Mouse (Mus musculus): Measurements from ENCODE around the gene Eif2s1. TPM values are rescaled to one million over a fixed set of nuclear protein-coding genes. Genes with fewer than 3 reads are reported as not detected.

The Eif2s1 gene
- polyA plus RNA-seq, 1 experiment: 63.0 TPM

DNA sequence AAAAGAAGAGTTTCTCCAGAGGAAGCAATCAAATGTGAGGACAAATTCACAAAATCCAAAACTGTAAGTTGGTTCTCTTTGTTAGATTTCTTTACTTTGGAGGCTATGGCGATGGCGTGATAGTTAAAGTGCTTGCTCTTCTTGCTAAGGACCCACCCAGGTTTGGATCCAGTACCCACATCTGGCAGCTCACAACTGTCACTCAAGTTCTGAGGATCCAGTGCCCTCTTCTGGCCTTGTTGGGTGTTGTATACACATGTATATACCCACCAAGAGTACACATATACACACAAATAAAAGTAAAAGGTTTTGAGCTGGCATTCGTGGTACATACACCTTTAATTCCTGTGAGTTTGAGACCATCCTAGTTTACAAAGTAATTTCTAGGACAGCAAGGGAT, 13.0 kb downstream of the Eif2s1 start:
- peaks cover 55% of the 10 kb centered on the region for H3K79me3 ChIP-seq (ENCODE audit: low read depth)
- H3K79me2 ChIP-seq (ENCODE audit: control insufficient read depth, insufficient read depth): peaks cover 68% of the 10 kb centered on the region
- no peak overlapping the region for H3ac ChIP-seq (ENCODE audit: control insufficient read depth, insufficient read length, low read depth)
- H3K36me3 ChIP-seq (ENCODE audit: control insufficient read depth, insufficient read depth): peaks cover 94% of the 10 kb centered on the region
- H3K4me3 ChIP-seq (ENCODE audit: insufficient read depth, poor library complexity, severe bottlenecking): no peak overlapping the region
- TF ChIP-seq MYOD1 (IDR thresholded peaks at IDR 0.05; ENCODE audit: control insufficient read depth, insufficient read length, low read depth): no peak
- no peak for TF ChIP-seq USF1 (IDR thresholded peaks at IDR 0.05; ENCODE audit: low read depth)
- no peak for TF ChIP-seq MYOG (IDR thresholded peaks at IDR 0.05; ENCODE audit: control insufficient read depth, extremely low read depth, insufficient read length)
- no peak for TF ChIP-seq CTCF (IDR thresholded peaks at IDR 0.05; ENCODE audit: control insufficient read depth, insufficient read depth, insufficient read length)
- TF ChIP-seq FOSL1 (IDR thresholded peaks at IDR 0.05; ENCODE audit: insufficient read depth, low read length, poor library complexity, severe bottlenecking): no peak
- no peak for TF ChIP-seq CEBPB (IDR thresholded peaks at IDR 0.05; ENCODE audit: low read depth)
- TF ChIP-seq MAX (IDR thresholded peaks at IDR 0.05): no peak
- no peaks in the 10 kb centered on the region for H3K27me3 ChIP-seq (ENCODE audit: control insufficient read depth, insufficient read depth, insufficient read length)

DNA sequence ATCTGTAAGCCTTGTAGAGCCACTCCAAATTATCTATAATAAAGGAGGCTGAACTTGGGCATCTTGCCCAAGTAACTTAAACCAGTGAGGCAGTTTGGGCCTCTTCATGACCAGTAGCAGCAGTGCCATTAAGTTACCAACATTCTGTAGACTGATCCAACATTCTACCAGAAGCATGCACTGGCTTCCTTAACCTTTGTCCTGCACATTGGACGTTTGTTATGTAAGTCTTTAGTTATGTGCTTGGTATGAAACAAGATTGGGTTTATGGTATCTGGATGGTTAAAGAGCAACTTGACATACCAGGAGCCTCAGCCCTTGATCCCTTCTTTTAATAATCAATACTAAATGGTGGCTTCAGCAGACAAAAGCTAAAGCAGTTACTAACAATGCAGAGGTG, 28.4 kb downstream of the Eif2s1 start:
- no peak overlapping the region for H3ac ChIP-seq (ENCODE audit: control insufficient read depth, insufficient read length, low read depth)

DNA sequence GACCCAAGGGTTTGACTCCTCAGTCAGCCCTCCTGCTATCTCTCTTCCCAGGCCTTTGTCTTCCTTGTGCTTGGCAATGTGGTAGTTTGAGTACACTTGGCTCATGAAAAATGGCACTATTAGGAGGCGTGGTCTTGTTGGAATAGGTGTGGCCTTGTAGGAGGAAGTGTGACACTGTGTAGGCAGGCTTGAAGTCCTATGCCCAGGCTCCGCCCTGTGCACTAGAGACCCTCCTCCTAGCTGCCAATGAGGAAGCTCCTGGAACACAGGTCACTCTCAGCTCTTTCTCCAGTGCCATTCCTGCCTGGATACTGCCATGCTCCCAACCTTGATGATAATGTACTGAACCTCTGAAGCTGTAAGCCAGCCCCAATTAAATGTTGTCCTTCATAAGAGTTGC, 29.5 kb downstream of the Eif2s1 start:
- Histone ChIP-seq H3K27me3 (ENCODE audit: control insufficient read depth, insufficient read depth, insufficient read length) (no peaks in the 10 kb centered on the region), H3ac (ENCODE audit: control insufficient read depth, insufficient read length, low read depth) (no peak overlapping the region), H3K4me3 (ENCODE audit: insufficient read depth, poor library complexity, severe bottlenecking) (no peak overlapping the region), H3K79me2 (ENCODE audit: control insufficient read depth, insufficient read depth) (no peaks in the 10 kb centered on the region), H3K36me3 (ENCODE audit: control insufficient read depth, insufficient read depth) (peaks cover 26% of the 10 kb centered on the region), H3K79me3 (ENCODE audit: low read depth) (no peaks in the 10 kb centered on the region)
- TF ChIP-seq MYOD1 (IDR thresholded peaks at IDR 0.05; ENCODE audit: control insufficient read depth, insufficient read length, low read depth) (no peak), CTCF (IDR thresholded peaks at IDR 0.05; ENCODE audit: control insufficient read depth, insufficient read depth, insufficient read length) (no peak), CEBPB (IDR thresholded peaks at IDR 0.05; ENCODE audit: low read depth) (no peak), USF1 (IDR thresholded peaks at IDR 0.05; ENCODE audit: low read depth) (no peak), MYOG (IDR thresholded peaks at IDR 0.05; ENCODE audit: control insufficient read depth, extremely low read depth, insufficient read length) (no peak), MAX (IDR thresholded peaks at IDR 0.05) (no peak), FOSL1 (IDR thresholded peaks at IDR 0.05; ENCODE audit: insufficient read depth, low read length, poor library complexity, severe bottlenecking) (no peak)

More for the DNA sequence above, 28.4 kb downstream of the Eif2s1 start:
- no peaks in the 10 kb centered on the region for H3K79me2 ChIP-seq (ENCODE audit: control insufficient read depth, insufficient read depth)
- H3K36me3 ChIP-seq (ENCODE audit: control insufficient read depth, insufficient read depth): peaks cover 37% of the 10 kb centered on the region
- H3K79me3 ChIP-seq (ENCODE audit: low read depth): no peaks in the 10 kb centered on the region
- no peak overlapping the region for H3K4me3 ChIP-seq (ENCODE audit: insufficient read depth, poor library complexity, severe bottlenecking)
- TF ChIP-seq FOSL1 (IDR thresholded peaks at IDR 0.05; ENCODE audit: insufficient read depth, low read length, poor library complexity, severe bottlenecking): no peak
- TF ChIP-seq USF1 (IDR thresholded peaks at IDR 0.05; ENCODE audit: low read depth): no peak
- TF ChIP-seq MYOG (IDR thresholded peaks at IDR 0.05; ENCODE audit: control insufficient read depth, extremely low read depth, insufficient read length): no peak
- no peak for TF ChIP-seq MAX (IDR thresholded peaks at IDR 0.05)
- no peak for TF ChIP-seq CTCF (IDR thresholded peaks at IDR 0.05; ENCODE audit: control insufficient read depth, insufficient read depth, insufficient read length)
- TF ChIP-seq MYOD1 (IDR thresholded peaks at IDR 0.05; ENCODE audit: control insufficient read depth, insufficient read length, low read depth): no peak
- no peak for TF ChIP-seq CEBPB (IDR thresholded peaks at IDR 0.05; ENCODE audit: low read depth)
- no peaks in the 10 kb centered on the region for H3K27me3 ChIP-seq (ENCODE audit: control insufficient read depth, insufficient read depth, insufficient read length)

DNA sequence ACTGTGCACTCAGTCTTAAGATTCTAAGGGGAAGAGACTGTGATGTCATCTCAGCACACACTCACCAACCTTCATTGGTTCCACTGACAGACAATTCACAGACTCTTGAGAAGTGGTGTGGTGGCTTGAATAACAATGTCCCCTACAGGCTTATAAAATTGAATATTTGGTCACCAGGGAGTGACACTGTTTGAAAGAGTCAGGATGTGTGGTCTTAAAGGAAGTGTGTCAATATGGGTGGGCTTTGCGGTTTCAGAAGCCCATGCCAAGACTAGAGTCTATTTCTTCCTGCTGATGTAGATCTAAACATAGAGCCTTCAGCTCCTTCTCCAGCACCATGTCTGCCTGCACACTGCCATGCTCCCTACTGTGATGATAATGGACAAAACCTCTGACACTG, 36.2 kb downstream of the Eif2s1 start:
- Histone ChIP-seq H3ac (ENCODE audit: control insufficient read depth, insufficient read length, low read depth) (no peak overlapping the region), H3K36me3 (ENCODE audit: control insufficient read depth, insufficient read depth) (no peaks in the 10 kb centered on the region), H3K27me3 (ENCODE audit: control insufficient read depth, insufficient read depth, insufficient read length) (no peaks in the 10 kb centered on the region), H3K79me2 (ENCODE audit: control insufficient read depth, insufficient read depth) (no peaks in the 10 kb centered on the region), H3K4me3 (ENCODE audit: insufficient read depth, poor library complexity, severe bottlenecking) (no peak overlapping the region), H3K79me3 (ENCODE audit: low read depth) (no peaks in the 10 kb centered on the region)
- no peak for TF ChIP-seq CEBPB (IDR thresholded peaks at IDR 0.05; ENCODE audit: low read depth)
- TF ChIP-seq MYOG (IDR thresholded peaks at IDR 0.05; ENCODE audit: control insufficient read depth, extremely low read depth, insufficient read length): no peak
- no peak for TF ChIP-seq USF1 (IDR thresholded peaks at IDR 0.05; ENCODE audit: low read depth)
- TF ChIP-seq MAX (IDR thresholded peaks at IDR 0.05): no peak
- no peak for TF ChIP-seq MYOD1 (IDR thresholded peaks at IDR 0.05; ENCODE audit: control insufficient read depth, insufficient read length, low read depth)
- no peak for TF ChIP-seq CTCF (IDR thresholded peaks at IDR 0.05; ENCODE audit: control insufficient read depth, insufficient read depth, insufficient read length)
- no peak for TF ChIP-seq FOSL1 (IDR thresholded peaks at IDR 0.05; ENCODE audit: insufficient read depth, low read length, poor library complexity, severe bottlenecking)

DNA sequence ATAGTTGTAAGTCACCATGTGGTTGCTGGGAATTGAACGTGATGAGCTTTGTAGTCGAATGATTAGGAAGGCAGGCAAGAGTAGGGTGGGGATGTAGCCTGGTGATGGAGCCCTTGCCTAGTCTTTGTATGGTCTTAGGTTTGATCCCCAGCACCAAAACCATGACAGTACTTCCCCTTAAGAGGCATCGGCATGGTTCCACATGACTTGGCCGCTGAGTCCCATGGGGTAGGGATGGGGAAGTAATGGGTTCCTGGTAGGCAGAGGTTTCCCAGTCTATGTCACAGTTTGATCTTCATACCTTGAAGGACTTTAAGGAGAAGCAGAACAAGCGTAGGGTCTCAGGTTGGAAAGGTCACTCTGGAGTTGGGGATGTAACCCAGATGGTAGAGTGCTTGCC, 39.8 kb downstream of the Eif2s1 start:
- H3K4me3 ChIP-seq (ENCODE audit: insufficient read depth, poor library complexity, severe bottlenecking): no peak overlapping the region
- no peak overlapping the region for H3ac ChIP-seq (ENCODE audit: control insufficient read depth, insufficient read length, low read depth)
- no peaks in the 10 kb centered on the region for H3K27me3 ChIP-seq (ENCODE audit: control insufficient read depth, insufficient read depth, insufficient read length)
- H3K79me3 ChIP-seq (ENCODE audit: low read depth): no peaks in the 10 kb centered on the region
- no peaks in the 10 kb centered on the region for H3K79me2 ChIP-seq (ENCODE audit: control insufficient read depth, insufficient read depth)
- no peaks in the 10 kb centered on the region for H3K36me3 ChIP-seq (ENCODE audit: control insufficient read depth, insufficient read depth)
- TF ChIP-seq CEBPB (IDR thresholded peaks at IDR 0.05; ENCODE audit: low read depth): no peak
- TF ChIP-seq FOSL1 (IDR thresholded peaks at IDR 0.05; ENCODE audit: insufficient read depth, low read length, poor library complexity, severe bottlenecking): no peak
- no peak for TF ChIP-seq USF1 (IDR thresholded peaks at IDR 0.05; ENCODE audit: low read depth)
- no peak for TF ChIP-seq MAX (IDR thresholded peaks at IDR 0.05)
- TF ChIP-seq CTCF (IDR thresholded peaks at IDR 0.05; ENCODE audit: control insufficient read depth, insufficient read depth, insufficient read length): no peak
- TF ChIP-seq MYOD1 (IDR thresholded peaks at IDR 0.05; ENCODE audit: control insufficient read depth, insufficient read length, low read depth): no peak
- TF ChIP-seq MYOG (IDR thresholded peaks at IDR 0.05; ENCODE audit: control insufficient read depth, extremely low read depth, insufficient read length): no peak

DNA sequence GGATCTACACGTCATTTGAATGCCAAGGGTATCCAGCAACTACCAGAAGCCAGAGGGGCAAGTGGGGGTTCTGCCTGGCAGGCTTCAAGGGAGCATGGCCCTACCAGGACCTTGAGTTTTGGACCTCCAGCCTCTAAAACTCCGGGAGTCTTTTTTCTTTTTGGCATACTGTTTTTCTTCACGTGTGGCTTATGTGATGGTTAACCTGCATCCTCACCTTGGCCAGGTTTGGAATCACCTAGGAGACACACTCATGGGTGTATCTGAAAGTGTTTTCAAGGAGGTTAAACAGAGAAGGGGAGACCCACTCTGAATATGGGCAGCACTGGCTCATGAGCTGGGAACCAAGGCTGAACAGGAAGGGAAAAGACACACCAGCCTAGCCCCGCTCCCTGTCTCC, 41.7 kb downstream of the Eif2s1 start:
- no peak overlapping the region for H3K4me3 ChIP-seq (ENCODE audit: insufficient read depth, poor library complexity, severe bottlenecking)
- H3K36me3 ChIP-seq (ENCODE audit: control insufficient read depth, insufficient read depth): no peaks in the 10 kb centered on the region
- no peaks in the 10 kb centered on the region for H3K79me2 ChIP-seq (ENCODE audit: control insufficient read depth, insufficient read depth)
- no peak for TF ChIP-seq CTCF (IDR thresholded peaks at IDR 0.05; ENCODE audit: control insufficient read depth, insufficient read depth, insufficient read length)
- no peaks in the 10 kb centered on the region for H3K27me3 ChIP-seq (ENCODE audit: control insufficient read depth, insufficient read depth, insufficient read length)
- no peaks in the 10 kb centered on the region for H3K79me3 ChIP-seq (ENCODE audit: low read depth)
- no peak overlapping the region for H3ac ChIP-seq (ENCODE audit: control insufficient read depth, insufficient read length, low read depth)
